Mouse (Mus musculus): ENCODE results near the gene Ptpn13.

DNA sequence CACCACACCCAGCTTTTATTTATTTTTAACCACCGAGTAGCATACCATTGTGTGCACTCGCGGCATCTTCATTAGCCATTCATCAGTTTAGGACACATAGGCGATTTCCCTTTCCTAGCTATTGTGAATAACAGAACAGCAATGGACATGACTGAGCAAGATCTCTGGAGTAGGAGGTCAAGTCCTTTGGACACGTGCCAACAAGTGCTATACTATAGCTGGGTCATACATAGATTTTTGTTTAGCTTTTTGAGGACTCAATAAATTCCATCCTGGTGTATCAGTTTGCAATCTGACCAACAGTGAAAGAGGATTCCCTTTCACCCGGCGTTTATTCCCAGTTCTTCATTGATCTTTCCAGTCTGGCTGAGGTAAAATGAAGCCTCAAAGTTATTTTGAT is 41.0 kb upstream of the Ptpn13 start:
- no peak for TF ChIP-seq NELFE (IDR thresholded peaks at IDR 0.05; ENCODE audit: low read depth, low read length)
- no peak for TF ChIP-seq SIN3A (IDR thresholded peaks at IDR 0.05; ENCODE audit: low read length)
- TF ChIP-seq GATA1 (IDR thresholded peaks at IDR 0.05; ENCODE audit: low read depth, low read length): no peak
- TF ChIP-seq CTCF (IDR thresholded peaks at IDR 0.05 in 2 of 3, conservative IDR thresholded peaks at IDR 0.05 in 1 of 3; ENCODE audit: control insufficient read depth in 1 of 3, insufficient read depth in 1 of 3, low read depth in 2 of 3, low read length in 3 of 3, poor library complexity in 1 of 3, severe bottlenecking in 1 of 3): no peak
- TF ChIP-seq ZNF384 (IDR thresholded peaks at IDR 0.05; ENCODE audit: low read depth, low read length): no peak
- no peak for TF ChIP-seq EP300 (IDR thresholded peaks at IDR 0.05; ENCODE audit: low read depth in 1 of 2, low read length in 2 of 2)
- no peak for TF ChIP-seq POLR2A (IDR thresholded peaks at IDR 0.05; ENCODE audit: control insufficient read depth in 1 of 2, insufficient read depth in 1 of 2, low read depth in 1 of 2, low read length in 2 of 2, poor library complexity in 1 of 2)
- no peak for TF ChIP-seq POLR2AphosphoS2 (IDR thresholded peaks at IDR 0.05; ENCODE audit: low read length)
- TF ChIP-seq RCOR1 (IDR thresholded peaks at IDR 0.05; ENCODE audit: low read depth, low read length): no peak
- TF ChIP-seq TBP (IDR thresholded peaks at IDR 0.05; ENCODE audit: low read depth, low read length): no peak

Measured in MEL (cell line).